Mouse (Mus musculus): ENCODE results near the gene Gm9903.
A peak's percentile ranks its signal among the peaks of the same experiment; 100 is the strongest.

Gene Gm9903

DNA sequence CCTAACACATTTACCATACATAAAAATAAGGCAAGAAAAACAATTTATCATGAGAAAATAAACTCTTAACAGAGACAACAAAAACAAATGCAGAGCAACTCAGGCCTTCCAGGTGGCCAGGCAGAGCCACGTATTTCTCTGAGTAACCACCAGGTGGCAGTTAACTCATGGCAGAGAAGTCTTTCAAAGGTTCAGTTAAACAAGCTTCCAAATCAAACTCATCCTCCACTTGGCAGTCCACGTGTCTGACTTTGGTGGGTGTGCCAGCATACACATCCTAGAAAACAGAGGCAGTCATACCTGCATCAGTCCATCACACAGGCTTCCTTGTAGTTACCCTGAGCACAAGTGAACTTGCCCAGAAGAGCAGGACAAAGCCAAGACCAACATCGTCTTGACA, 10.9 kb downstream of the Gm9903 start:
- DNase-seq (ENCODE audit: low spot score in 2 of 2) = no peak

DNA sequence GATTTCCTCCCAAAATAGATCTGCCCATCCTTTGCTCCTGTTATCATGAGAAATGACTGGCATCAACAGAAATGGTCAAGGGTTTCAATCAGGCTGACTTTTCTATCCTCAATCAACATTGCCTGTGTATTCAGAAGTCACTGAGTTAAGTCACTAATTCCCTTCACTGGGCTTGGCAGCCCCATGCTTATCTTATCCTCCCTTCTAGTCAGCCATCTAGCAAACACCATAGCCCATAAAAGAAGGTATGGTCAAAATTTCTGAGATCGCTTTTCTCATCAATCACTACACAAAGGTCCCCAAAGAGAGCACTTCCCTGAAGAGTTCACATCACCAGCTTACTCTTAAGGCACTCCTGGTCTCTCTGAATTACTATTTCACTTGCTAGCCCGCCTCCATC, 21.3 kb downstream of the Gm9903 start:
- DNase-seq (ENCODE audit: low spot score in 2 of 2) = no peak

DNA sequence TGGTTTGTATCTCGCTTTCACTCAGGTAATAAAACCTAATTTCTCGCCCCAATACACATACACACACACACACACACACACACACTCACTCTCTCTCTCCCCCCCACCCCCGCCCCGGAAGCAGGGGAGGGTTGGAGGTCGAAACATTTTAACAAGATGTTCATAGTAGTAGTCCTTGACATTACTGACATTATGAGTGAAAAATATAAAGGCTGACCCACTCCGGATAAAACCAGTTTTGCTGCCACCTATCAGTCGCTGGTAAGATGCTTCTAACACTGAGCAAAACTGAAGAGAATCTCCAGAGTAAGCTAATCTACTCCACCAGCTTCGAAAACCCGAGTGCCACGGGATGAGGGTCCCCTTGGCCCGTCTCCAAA, 21.8 kb downstream of the Gm9903 start:
- no peak for DNase-seq (ENCODE audit: low spot score in 2 of 2)

DNA sequence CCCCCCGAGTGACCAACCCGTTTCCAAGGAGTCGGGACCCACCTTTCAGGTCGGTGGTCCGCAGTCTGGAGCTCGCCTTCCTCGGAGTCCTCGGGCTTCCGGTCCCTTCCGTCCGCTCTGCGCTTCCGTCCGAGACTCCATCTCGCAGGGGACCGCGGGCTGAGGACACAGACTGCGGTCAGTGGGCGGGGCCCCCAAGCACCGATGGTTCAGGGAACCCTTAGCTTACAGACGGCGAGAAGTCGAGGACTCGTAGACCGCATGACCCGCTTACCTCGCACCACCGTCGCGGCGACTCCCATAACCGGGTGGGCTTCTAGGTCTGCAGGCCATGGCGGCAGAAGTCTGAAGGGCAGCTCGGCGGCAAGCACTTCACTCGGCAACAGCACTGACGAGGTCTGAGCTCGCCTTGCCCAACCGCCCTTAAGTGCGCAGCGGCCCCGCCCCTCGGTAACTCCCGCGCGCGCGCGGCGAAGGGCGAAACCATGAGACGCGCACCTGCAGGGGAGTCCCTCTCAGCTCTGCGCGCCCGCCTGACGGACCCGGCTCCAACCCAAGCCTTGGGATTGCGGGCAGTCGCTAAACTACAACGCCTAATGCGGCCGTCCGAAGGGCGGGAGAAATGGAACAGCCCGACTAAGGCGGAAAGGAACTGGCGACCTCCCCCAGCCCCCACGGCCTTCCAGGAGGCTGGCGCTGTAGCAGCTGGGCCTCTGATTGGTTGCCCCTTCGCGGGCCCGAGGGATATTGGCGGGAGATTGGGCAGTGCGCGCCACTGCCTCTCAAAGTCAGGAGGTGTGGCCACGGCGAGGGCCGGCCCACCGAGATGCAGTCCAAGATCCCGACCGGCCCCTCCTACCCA, 22.4 kb downstream of the Gm9903 start, which contains the start of gene Slbp:
Gene Slbp (minus strand): TSS at position 654 of the 862 bp plus-strand sequence.
- peak; percentile 94 for DNase-seq (ENCODE audit: low spot score in 2 of 2)

DNA sequence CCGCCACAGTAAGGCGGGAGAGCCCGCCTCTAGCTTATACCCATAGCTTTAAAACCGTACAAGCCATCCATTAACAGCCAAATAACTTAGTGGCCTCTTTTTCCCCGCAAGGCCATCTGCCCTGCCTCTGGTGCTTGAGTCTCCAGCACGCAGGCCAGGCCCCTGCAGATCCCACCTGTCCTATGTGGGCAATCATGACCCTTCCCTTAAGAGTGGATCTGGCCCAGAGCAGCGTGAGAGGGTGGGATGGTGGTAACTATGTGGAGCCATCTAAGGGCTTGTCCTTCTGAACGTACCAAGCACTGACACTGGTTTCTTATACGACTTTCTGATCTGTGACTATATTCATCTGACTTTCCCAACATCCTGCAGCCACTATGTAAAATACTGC, 23.1 kb downstream of the Gm9903 start:
- DNase-seq (ENCODE audit: low spot score in 2 of 2) = no peak

DNA sequence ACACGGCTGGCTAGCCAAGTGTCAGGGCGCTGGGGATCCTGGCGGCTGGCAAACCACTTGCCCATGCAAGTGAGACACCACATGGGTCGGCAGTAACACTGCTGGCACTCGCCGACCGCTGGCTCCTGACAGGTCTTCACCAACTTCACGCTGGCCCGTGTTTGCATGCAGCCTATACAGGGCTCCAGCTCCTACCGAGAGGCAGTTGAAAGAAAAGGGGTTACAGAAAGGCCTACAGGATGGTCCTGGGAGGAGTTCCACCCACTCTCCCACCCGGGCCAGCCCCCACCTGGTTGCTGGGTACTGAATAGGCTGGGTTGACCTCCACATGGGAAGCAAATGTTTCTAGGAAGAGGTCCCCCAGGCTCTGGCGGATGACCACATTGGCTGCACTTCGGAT, 24.7 kb downstream of the Gm9903 start:
- no peak for DNase-seq (ENCODE audit: low spot score in 2 of 2)

DNA sequence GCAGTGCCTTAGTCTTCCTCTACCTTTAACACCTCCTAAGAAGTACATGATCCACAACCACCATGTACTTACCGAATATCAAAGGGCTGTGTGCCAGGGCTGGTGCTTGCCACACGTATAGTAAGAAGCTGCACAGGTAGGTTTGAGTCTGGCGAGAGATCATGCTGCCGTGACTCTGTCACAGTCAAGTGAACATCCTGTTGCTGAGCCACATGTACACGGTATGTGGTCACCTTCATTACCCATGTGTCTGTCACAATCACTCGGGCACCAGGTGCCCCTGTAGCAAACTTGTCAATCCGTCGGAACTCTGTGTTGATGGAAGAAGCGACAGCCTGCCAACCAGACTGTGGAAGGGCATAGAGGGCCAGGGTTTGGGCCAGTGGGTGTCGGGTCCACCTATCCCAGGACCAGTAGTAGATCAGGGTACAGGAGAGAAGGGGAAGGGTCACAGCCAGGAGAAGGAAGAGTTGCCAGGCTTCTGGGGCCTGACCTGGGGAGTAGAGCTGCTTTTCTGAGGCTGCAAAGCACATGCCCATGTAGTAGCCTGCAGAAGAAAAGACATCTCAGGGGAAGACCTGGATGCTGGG, 25.6 kb downstream of the Gm9903 start:
- no peak for DNase-seq (ENCODE audit: low spot score in 2 of 2)

DNA sequence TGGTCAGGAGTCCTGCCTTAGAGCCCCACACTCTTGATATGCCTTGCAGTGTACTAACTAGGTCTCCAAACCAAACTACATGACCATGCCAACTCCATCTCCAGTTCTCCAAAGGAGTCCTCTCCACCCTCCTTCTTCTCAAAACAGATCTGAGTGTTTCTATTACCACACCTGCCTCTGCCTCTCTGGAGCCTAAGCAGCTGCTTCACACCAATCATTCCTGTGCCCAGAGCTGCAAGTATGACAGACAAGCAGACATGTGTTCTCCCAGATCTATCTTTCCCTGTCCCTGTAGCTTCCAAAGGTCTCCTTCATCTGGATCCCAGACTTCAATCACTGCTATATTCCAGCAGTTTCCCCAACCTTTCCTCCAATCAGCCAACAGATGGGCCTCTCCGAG, 27.0 kb downstream of the Gm9903 start:
- DNase-seq (ENCODE audit: low spot score in 2 of 2) = no peak

DNA sequence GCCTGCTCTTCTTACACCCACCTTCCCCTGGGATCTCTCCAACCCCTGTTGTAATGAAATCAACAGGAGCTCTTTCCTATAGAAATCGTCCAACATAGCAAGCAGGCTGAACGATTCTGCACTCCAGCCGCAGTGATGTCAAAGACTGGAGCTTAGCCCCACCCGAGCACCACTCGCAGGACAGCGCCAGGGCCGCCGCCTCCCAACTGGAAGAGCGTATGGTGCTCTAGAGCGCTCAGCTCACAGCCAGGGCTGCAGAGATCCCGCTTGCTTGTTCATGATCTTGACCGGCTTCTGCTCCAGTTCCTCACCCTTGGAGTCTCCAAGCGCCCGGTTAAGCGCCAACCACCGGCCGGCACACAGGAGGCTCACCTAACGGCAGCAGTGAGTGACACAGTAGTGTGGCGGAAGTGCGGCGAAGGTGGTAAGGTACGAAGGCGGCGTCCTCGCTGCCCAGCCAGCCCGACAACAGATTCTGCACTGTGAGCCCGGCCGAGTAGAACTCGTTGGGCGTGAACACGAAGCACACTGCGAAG, 27.6 kb downstream of the Gm9903 start:
- DNase-seq (ENCODE audit: low spot score in 2 of 2) = peak in 1 of 2 experiments; percentile 92

DNA sequence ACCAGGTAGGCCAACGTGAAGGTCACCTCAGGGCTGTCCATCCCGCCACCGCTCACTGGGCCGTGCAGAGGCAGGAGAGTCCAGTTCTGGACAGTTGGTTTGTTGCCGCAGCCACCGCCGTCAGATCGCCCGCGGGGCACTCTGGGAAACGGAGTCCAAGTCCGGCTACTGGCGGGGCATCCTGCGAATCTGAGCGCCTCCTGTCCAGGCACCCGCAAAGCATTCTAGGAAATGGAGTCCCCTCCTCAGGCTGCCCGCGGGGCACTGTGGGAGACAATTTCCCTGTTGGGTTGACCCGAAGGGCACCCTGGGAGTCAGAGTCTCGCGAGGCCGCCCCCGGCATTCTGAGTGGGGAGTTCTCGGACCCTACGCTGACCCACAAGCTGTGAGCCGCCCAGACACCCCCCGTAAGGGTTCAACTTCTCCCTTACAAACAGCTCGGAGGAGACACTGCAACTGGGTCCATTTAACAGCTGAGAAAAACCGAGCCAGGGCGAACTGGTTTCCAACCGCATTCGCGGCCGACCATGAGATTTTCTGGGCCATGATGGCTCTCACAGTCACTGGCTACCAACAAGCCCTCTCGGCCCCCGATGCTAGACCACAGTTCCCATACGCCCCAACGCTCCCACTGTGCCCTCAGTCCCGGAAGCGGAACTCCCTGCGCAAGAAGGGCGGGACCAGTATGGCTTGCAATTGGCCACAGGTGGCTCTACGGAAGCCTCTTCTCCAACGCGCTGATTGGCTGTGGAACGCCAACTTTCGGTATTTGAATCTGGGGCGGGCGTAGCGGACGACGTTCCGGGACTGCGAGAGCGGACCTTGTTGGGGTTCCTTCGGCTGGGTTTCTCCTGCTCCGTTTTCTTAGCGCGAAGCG, 28.3 kb downstream of the Gm9903 start, which contains the start of the genes Tacc3 and Tmem129:
Gene Tacc3 (plus strand): TSS at position 342 of the 877 bp plus-strand sequence.
Gene Tmem129 (minus strand): TSS at position 630 of the 877 bp plus-strand sequence.
- DNase-seq (ENCODE audit: low spot score in 2 of 2) = peak; percentile 93 to 98

DNA sequence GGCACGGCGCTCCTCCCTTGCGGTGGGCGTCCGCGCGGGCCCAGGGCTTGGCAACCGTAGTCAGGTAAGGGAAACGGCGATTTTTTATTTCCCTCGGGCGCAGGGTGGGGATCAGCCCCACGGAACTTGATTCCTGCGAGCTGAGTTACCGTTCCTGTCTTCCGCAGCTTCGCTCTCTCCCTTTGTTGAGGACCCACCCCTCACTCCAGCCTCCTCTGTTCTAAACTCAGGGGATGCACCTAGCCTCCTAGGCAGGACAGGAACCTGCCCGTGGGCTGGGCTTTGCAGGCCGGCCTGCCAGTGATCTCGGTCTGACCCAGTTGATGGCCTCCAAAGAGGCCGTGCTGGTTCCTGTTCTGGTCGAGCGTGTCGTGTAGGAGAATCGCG, 28.9 kb downstream of the Gm9903 start:
- no peak for DNase-seq (ENCODE audit: low spot score in 2 of 2)

DNA sequence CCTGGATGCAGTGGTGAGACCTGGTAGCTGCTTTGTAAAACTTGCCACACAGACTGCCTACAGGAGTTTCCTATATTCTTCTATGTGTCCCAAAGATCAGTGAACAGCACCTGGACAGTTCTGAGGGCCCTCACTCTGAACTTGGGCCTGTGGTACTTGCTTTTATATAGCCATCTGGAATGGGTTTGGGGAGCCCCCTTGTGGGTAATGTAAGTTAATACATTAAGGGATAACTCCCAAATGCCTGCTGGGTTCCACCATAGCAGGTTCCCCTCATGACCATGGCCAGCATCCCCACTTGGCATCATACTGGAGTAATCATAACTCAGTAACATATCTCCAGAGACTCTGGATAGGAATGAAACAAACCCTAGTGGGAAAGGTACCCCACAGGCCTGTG, 38.5 kb downstream of the Gm9903 start:
- DNase-seq (ENCODE audit: low spot score in 2 of 2) = no peak

DNA sequence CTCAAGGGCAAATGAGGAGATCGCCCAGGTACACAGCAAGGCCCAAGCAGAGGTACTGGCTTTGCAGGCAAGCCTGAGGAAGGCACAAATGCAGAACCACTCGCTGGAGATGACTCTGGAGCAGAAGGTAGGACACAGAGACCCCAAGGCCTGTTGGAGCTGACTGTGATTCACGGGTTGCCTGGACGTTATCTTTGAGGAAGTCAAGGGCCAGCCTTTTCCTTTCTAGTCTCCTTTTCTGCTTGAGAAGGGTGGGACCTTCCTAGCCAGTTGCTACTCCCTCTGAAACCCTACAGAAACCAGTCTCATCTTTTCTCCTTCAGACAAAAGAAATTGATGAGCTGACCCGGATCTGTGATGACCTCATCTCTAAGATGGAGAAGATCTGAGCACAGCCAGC, 41.9 kb downstream of the Gm9903 start:
- DNase-seq (ENCODE audit: low spot score in 2 of 2) = no peak

DNA sequence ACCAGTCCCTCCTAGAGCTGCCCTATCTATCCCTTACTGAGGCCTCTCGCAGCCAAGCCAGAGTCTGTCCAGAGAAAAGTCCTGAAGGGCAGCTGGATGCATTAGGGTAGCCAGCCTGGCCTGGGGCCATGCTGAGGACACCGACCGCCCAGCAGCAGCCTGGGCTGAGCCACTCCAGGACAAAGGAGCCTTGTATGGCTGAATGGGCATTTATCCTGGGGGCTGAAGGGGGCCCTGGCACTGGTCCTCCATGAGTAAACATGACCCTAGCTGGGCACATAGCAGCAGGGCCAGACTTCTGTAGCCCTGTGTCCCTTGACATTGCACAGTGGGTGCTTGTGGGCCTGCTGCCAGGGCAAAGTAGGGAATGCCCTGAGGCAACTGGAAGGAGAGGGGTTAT, 44.7 kb downstream of the Gm9903 start:
- no peak for DNase-seq (ENCODE audit: low spot score in 2 of 2)

DNA sequence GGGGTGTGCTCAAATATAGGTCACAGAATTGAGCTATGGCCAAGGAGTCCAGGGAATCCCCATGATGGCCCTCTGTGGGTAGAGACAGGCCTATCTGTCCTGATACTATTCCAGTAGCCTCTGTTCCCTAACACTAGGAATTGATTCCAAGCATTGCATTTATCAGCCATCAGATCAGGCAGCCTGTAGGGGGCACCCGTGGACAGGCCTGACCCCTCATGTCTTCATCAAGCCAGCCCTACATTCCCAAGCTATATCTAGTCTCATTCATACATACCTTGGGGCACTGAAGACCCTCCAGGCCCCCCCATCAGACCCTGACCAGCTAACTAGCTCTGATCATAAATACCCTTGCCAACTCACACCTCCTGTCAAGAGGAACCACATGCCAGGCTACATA, 46.2 kb downstream of the Gm9903 start:
- no peak for DNase-seq (ENCODE audit: low spot score in 2 of 2)

DNA sequence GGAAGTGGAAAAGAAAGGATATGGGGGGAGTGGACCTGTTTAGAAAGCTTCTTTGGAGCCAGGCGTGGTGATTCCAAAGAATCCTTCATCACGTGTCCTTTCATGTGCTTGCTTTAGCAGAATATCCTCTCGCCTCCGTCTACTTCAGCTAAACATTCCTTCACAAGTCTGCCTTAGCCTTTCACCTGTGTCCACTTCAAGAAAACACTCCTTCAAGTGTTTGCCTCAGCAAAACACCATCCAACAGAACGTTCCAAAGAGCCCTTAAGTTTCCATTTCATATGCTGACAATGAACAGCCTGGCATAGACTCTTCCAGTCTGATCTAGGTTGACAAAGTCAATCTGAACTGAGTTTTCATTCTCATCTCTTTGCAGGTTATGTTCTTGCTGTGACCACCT, 48.5 kb downstream of the Gm9903 start:
- DNase-seq (ENCODE audit: low spot score in 2 of 2) = no peak

DNA sequence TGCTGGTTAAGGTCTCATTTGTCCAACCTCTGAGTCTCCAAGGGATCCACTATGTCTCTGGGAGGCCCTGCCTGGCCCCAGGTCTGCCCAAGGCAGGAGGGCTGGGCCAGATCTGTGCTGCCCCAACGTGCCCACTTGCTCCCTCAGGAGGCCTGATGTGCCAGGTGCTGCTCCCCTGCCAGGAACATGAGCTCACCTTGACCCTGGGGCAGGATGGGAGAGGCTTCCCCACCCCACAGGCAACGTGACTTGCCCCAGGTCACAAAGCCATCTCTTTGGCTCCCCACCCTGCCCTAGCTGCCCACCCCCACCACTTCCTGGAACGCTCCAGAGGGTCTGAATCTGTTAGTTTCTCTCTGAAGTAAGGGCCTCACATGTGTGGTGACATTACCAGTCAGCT, 51.3 kb downstream of the Gm9903 start:
- no peak for DNase-seq (ENCODE audit: low spot score in 2 of 2)

All from urinary bladder, adult 18-20 months (tissue).